Mouse (Mus musculus): Measurements from ENCODE around the gene Dync1h1.
"Not testable (repeated sequence)": the region's sequence is repeated elsewhere in the genome, so short reads cannot be mapped to it uniquely, and the experiment has no call there.

Gene Dync1h1

GRCm38 (mm10) chr12:110606676-110607075 lies 5.4 kb downstream of the Dync1h1 start:
- DNase-seq (ENCODE audit: low read depth) = no peak

GRCm38 (mm10) chr12:110608460-110609152 lies 7.4 kb downstream of the Dync1h1 start:
- DNase-seq (ENCODE audit: low read depth) = peak; percentile 20

- DNase-seq (ENCODE audit: low read depth) = no peak
Measured at GRCm38 (mm10) chr12:110609153-110609497, 7.9 kb downstream of the Dync1h1 start.

- DNase-seq (ENCODE audit: low read depth) = no peak
Measured at GRCm38 (mm10) chr12:110610713-110611112, 9.5 kb downstream of the Dync1h1 start.

GRCm38 (mm10) chr12:110630056-110630455 lies 28.8 kb downstream of the Dync1h1 start:
- DNase-seq (ENCODE audit: low read depth) = no peak

GRCm38 (mm10) chr12:110636293-110636692 lies 35.0 kb downstream of the Dync1h1 start:
- no peak for DNase-seq (ENCODE audit: low read depth)

- DNase-seq (ENCODE audit: low read depth) = no peak
Measured at GRCm38 (mm10) chr12:110637507-110638114, 36.4 kb downstream of the Dync1h1 start.

GRCm38 (mm10) chr12:110650241-110650641 lies 49.0 kb downstream of the Dync1h1 start:
- no peak for DNase-seq (ENCODE audit: low read depth)

GRCm38 (mm10) chr12:110651464-110651863 lies 50.2 kb downstream of the Dync1h1 start:
- no peak for DNase-seq (ENCODE audit: low read depth)

GRCm38 (mm10) chr12:110661746-110662145 lies 60.5 kb downstream of the Dync1h1 start:
- DNase-seq (ENCODE audit: low read depth) = no peak

- DNase-seq (ENCODE audit: low read depth) = no peak
Measured at GRCm38 (mm10) chr12:110667466-110668077, 66.3 kb downstream of the Dync1h1 start.

GRCm38 (mm10) chr12:110674243-110674642 lies 73.0 kb downstream of the Dync1h1 start:
- DNase-seq (ENCODE audit: low read depth) = no peak

- DNase-seq (ENCODE audit: low read depth) = no peak
Measured at GRCm38 (mm10) chr12:110681191-110681590, 79.9 kb downstream of the Dync1h1 start.

- no peak for DNase-seq (ENCODE audit: low read depth)
Measured at GRCm38 (mm10) chr12:110681878-110682277, 80.6 kb downstream of the Dync1h1 start.

GRCm38 (mm10) chr12:110682561-110683299 lies 81.5 kb downstream of the Dync1h1 start, which contains the start of gene 1700001K19Rik:
Gene 1700001K19Rik, minus strand, starts transcription at chr12:110682619.
- no peak for DNase-seq (ENCODE audit: low read depth)

- no peak for DNase-seq (ENCODE audit: low read depth)
Measured at GRCm38 (mm10) chr12:110683580-110683979, 82.3 kb downstream of the Dync1h1 start.

GRCm38 (mm10) chr12:110687894-110688734 lies 86.9 kb downstream of the Dync1h1 start:
- no peak for DNase-seq (ENCODE audit: low read depth)

- not testable (repeated sequence) for DNase-seq (ENCODE audit: low read depth)
Measured at GRCm38 (mm10) chr12:110688921-110689320, 87.7 kb downstream of the Dync1h1 start.

- DNase-seq (ENCODE audit: low read depth) = no peak
Measured at GRCm38 (mm10) chr12:110689919-110690643, 88.8 kb downstream of the Dync1h1 start.

- DNase-seq (ENCODE audit: low read depth) = not testable (repeated sequence)
Measured at GRCm38 (mm10) chr12:110693378-110693777, 92.1 kb downstream of the Dync1h1 start.

- DNase-seq (ENCODE audit: low read depth) = no peak
Measured at GRCm38 (mm10) chr12:110695676-110696171, 94.5 kb downstream of the Dync1h1 start.

All from c-Kit-positive CD71-negative TER-119-negative erythroid progenitor cells, embryonic 14.5 days (primary cell).